Mouse (Mus musculus) adrenal gland, postnatal 25 days (tissue): ENCODE data around the gene Arfip2. TPM values are rescaled to one million over a fixed set of nuclear protein-coding genes. Genes with fewer than 3 reads are reported as not detected.
A peak's percentile ranks its signal among the peaks of the same experiment; 100 is the strongest.

ENCODE experiments used
- DNase-seq: peaks from one replicate; pipeline ENCODE4 v3.0.0; 2021; ENCODE audit warnings: mixed read lengths
- long read RNA-seq: library from polyadenylated mRNA; stranded (forward); transcript quantifications from one replicate; pipeline ENCODE4 v2.0.0, GENCODE M21; 2021
- total RNA-seq: library from RNA; stranded (reverse); gene quantifications from 2 replicates; pipeline ENCODE4 v1.2.3, GENCODE M21; 2021

Arfip2 gene
- 58.1 and 66.3 TPM in 2 replicates for total RNA-seq
- long read RNA-seq, full-length matches to known transcripts, result 37 of 68 reads
- long read RNA-seq, partial matches to known transcripts, result 6 of 68 reads
- long read RNA-seq, other reads (novel, unspliced or antisense), result 25 of 68 reads

DNA sequence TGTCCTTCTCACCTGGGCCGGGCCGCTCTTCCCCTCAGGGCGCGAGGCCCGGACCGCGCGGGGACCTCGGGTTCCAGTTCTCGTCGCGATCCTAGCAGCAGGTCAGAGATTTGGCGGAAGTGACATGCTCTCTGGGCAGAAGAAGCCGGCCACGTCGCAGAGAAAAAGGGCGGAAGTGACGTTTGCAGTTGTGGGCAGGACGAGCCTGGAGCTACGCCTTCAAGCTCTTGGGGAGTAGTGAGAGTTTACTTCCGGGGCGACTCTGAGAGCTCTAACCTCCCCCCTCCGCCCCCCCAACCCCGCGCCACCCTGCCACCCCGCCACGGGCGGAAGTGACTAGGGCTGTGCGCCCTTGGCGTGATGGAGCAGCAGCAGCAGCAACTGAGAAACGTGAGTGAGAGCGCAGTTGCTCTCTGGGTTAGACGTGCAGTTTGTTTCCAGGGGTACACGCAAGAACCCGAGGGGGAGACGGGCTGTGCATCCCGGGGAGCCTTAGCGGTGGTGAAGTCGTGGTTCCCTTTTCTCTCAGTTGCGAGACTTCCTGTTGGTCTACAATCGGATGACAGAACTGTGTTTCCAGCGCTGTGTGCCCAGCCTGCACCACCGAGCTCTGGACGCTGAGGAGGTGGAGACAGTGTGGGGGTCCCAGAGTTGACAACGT, at the start of gene Arfip2, which contains the start of gene Gm45799:
TSS of gene Arfip2 (minus strand) at position 184 of the 661 bp plus-strand sequence.
TSS of gene Gm45799 (plus strand) at position 320 of the 661 bp plus-strand sequence.
- peak; percentile 89 for DNase-seq

DNA sequence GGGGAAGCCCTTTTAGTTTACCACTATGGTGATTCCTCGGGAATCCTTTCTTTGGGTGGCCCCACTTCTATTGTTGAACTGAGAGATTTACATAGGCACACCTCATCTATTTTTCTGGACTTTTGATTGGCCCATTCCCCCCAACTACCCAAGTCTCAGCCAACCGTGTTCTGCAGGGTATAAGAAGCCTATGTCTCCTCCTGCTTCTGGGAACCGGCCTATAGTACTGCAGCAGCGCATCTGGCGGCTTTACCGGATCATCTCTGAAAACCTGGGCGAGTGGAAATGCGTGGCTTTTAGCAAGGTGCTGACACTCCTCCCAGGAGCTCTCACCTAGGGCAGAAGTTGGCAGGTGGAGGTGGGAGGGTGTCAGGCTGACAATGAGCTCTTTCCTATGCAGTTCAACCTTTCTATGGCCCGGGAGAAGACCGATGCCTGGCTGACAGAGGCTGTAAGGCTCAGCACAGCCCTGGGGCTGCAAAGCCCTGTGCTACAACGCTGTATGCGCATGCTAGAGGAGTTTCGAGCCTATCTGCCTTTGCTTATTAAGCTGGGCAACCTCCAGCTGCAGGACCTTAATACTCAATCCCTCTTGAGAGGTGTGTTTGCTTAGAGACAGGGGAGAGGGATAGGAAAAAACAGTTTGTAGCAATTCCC, 45.5 kb upstream of the Arfip2 start:
- no peak for DNase-seq

DNA sequence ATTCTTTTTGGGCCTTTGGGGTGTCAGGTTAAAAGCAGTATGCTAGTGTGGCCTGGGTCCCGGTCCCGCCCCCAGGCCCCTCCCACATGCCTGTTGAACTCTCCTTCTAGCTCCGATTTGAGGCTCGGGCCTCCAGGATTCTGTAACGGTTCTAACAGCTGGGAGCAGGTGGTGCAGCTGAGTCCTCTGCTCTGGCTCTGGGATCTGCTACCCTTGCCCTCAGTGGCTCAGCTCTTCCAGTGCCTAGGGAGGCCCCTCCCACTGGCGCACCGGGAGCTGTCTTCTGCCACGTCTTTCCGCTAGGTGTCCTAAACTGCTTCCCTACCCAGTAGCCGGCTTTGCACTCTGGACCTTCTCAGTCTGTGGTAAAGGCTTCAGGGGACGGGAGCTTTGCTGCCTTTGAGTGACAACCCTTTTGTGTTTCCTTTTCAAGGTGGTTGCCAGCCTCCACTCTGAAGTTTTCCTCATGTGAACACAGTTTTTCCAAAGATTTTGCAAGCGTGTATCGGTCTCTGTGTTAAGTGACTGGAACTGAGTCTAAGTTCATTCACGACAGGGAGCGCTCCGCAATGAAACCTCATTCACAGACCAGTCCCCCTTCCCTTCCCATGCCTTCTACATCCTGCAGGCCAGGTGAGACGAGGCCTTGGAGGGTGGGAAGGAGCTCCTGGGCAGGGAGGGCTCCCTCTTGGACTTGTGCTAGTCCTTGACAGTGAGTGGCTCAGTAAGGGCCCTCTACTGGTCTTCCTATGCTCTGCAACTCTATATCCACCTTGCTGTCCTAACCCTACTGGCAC, 10.6 kb upstream of the Arfip2 start, which contains the start of gene Dnhd1:
TSS of gene Dnhd1 (plus strand) at position 189 of the 797 bp plus-strand sequence.
- peak; percentile 77 for DNase-seq

DNA sequence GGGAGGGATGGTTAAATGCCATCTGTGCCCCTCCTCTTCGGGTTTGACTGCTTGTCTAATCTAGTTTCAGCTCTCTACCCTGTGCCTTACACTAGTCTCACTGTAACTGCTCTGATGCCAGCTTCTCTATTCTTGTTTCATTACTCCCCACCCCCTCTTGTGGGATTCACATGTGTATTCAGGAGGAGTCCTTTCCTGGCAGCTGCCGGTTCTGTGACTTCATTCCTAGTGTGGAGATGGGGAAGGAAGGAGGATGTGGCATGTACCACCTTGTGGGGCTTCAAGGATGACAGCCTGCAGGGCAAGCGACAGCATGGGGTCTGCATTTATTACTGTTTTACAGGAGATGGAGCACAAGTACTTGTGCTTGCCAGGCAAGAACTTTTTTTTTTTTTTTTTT, 1.7 kb upstream of the Arfip2 start:
- no peak for DNase-seq

DNA sequence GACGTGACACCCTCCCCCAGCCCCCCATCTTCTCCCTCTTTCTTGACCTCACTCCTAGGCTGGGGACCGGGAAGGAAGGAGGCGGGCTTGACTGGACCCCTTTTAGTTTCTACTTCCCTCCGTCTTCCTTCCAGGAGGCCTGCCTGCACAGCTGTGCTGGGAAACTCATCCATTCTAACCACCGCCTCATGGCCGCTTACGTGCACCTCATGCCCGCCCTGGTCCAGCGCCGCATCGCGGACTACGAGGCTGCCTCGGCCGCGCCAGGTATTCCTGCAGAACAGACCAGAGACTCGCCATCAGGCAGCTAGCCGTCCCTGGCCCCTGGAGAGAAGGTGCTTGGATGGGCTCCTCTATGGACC, 659 bp upstream of the Arfip2 start:
- peak; percentile 32 for DNase-seq

DNA sequence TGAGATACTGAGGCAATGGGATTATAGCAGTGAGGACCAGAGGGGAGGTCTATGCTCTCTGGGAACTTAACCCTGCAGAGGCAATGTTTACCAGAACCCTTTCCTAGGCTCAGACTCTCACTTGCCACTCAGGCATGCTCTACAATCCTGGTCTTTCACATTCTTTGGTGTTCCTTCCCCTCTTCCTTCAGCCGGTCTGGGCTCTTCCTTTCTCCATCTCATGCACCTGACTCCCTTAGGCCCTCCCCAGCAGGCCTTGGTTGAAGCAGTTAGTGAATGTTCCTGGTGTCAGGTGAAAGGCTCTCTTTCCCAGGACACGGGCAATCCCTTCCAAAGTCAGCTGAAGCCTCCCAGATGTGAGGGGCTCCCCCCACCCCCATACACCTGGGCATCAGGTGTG, 460 bp downstream of the Arfip2 start, which contains the start of gene Timm10b:
TSS of gene Timm10b (plus strand) at position 301 of the 400 bp plus-strand sequence.
- DNase-seq, result no peak

DNA sequence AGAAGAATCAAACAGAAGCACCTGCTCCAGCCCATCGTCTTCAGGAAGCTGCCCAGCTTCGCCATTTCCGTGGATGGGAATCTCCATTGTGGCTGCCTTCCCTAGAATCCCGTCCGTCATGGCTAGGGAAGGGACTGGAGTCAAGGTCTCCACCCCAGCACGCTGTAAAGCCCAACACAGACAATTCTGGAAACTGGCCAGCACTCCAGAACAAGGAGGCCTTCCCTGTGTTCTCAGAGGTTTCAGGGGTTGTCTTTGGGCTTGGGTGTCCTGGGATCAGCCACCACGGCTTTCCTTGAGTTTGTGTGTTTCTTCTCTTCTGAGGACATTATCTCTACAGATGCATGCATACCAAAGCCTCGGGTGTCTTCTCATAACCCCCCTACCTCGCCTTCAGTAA, 912 bp downstream of the Arfip2 start:
- DNase-seq, result no peak

DNA sequence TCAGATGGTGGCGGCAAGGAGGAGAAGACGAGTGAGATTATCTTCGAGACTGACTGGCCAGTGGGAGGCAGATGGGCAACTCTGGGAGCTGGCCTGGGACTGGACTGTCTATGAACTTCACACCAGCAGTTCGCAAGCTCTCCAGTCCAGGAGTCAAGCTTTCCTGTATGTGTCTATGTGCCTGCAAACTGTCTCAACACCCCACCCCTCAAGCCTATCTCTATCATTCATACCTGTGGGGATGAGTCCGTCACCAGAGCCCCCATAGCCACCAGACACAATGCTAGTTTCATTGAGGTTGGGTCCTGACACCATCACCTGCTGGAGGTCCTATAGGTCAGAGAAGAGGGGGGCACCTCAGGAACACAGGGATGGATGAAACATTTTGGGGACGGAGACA, 1.4 kb downstream of the Arfip2 start:
- DNase-seq, result no peak

DNA sequence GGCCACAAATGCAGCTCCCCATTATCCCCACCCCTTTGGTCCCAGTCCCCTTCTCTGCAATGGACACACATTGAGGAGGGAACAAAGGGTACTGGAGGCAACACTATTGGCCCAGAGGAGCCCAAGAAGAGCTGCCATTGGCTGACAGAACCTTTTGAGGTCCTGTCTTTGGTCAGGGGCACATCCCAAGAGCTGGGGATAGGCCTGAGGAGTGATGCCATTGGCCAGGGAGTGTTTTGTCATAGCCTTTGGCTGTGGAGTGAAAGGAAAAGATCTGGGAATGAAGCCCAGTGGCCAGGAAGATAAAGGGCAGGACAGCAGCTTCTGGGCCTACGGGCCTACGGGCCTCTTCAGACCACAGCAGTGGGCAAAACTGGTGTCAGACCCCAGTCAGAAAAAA, 4.5 kb downstream of the Arfip2 start:
- no peak for DNase-seq

DNA sequence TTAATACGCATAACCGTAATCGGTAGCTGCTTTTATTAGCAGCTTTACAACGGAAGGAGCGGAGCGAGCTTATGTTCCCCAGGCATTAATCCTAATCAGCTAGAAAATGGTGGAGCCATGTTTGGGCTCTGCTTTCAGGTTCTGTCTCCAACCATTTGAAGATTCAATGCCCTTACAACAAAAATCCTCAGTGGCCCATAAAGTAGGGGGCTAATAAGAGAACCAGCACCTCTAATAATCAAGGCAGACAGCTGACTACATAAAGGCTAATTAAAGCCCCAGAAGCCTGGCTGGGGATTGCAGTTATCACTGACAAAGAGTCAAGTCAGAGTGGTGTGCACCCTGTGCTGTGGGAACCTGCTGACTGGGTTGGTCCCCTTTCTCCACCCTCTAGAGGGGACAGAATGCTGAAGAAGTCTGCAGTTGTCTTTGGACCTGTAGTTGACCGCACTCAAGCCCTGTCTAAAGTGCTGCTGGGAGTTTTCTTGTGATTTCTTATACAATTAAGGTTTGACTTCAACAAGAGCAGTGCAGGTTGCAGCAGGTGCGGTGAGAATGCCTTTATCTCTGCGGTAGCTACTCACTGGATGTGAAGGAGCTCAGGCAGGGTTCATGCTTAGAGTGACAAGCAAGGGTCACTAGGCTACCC, 5.8 kb downstream of the Arfip2 start:
- DNase-seq, result no peak

DNA sequence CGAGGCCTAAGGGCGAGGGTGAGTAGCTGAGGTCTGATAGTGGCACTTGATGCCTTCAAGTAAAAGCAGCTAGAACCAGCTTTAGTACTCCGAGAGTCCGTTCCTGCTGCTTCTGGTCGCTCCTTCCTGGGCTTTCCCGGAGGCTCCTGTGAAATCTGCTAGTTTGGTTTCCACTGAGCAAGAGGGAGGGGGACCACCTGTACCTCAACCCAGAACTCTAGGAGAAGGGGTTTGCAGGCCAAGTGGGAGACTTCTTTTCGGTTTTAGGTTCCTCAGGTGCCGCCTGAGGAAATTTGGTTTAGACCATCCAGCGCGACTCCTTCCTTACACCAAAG, 6.4 kb downstream of the Arfip2 start:
- no peak for DNase-seq

DNA sequence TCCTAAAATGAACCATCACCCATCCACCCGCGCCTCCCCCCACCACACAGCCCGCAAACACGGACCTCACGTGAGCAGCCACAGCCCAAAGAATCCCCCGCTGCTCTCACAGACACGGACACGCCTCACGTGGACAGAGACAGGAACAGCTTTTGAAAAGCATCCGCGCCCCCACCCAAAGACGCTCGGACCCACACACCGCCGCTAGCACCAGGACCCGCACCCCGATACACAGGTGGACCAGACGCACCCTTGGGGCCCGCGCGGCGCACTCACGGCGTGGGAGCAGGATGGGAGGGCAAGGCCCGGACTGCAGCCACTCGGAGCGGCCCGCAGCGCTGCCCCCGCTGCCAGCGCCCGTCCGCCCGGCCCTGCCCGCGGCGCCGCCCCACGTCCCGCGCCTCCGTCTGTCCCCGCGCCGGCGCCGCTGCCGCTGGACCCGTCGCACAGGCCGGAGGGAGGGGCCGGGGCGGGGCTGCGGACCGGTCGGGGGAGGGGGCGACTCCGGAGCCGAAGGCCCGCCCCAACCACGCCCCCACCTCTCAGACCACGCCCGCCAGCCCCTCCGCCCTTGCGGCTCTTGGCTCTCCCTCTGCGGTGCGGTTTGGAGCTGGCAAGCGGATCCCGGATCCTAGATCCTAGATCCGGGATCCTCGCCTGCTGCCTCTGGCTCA, 7.0 kb downstream of the Arfip2 start, which contains the start of gene Trim3:
TSS of gene Trim3 (minus strand) at position 445 of the 674 bp plus-strand sequence.
- peak; percentile 98 for DNase-seq

DNA sequence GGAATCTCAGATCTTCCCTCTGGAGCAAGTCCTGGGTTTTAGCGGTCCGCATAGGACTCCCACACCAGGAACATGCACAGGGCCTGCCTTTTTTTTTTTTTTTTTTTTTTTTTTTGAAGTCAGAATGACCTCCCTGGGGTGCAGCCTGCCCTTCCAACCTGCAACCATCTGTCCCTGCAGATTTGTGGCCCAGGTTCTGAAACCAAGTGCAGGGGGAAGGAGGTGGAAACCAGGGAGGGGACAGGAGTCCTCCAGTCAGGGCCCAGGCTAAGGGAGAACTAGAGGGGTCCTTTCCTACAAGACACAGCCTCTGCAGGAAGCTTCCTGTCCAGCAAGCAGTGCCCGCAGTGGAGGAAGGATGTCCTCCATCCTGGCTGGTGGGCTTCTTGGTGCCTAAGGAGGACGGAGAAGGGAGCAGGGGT, 7.7 kb downstream of the Arfip2 start:
- no peak for DNase-seq

DNA sequence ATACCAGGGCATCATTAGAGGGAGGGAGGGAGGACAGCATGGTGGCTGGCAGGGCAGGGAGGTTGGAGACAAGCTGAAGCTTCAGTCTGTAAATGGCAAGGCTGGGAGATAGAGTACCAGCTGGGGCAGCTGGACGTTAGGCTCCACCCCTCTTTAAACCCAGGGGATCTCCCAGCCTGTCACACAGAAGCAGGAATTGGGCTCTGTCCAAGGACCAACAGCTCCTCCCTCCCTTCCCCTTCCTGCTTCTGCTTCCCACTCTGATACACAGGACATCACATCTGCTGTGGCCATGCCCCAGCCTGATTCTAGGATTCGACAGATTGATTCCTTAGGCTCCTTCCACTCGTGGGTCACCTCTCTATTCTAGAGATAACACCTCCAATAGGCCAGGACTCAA, 11.6 kb downstream of the Arfip2 start:
- peak; percentile 44 for DNase-seq

DNA sequence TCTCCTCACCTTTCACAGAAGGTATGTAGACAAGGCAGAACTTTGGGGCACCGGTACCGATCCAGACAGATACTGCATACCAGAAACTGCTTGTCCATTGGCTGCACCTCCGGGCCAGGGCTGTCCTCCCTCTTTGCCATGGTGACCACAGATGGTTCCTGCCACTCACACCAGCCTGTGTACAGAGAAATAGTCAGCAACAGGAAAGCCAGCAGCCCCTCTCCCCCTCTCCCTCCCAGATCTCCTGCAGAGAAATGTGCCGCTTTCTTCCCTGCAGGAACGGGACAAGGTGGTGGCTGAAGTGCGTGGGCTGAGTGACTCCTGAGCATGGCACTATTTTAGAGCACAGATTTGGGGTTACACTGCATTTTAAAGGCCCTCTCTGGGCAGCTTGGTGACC, 14.8 kb downstream of the Arfip2 start:
- DNase-seq, result no peak

DNA sequence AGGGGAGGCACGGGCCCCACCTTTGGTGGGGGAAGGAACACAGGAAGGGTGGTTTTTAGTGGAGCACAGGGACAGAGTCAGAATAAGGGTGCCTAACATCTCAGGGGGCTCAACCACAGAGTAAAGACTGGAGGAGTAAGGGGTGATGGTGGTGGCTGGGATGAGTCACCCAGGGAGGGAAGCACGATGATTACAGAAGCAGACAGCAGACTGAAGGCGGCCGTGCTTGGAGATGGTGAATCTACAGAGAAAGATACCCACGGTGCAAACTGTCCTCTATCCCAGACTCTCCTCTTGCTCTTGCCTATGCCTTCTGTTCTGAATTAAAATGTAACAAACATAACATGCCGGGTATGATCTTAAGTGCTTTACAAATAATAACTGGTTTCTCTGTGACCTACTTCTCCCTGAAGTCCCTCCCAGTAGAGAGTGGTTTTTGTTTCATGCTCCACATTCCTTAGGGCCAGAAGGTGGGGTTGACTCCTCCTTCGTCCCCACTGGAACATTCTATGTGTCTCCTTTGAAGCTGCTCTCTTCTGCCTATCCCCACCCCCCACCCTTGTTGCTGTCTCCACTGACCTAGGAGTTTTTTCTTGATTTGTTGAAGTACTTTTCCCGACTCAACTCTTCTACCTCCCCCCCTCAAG, 18.4 kb downstream of the Arfip2 start:
- no peak for DNase-seq

DNA sequence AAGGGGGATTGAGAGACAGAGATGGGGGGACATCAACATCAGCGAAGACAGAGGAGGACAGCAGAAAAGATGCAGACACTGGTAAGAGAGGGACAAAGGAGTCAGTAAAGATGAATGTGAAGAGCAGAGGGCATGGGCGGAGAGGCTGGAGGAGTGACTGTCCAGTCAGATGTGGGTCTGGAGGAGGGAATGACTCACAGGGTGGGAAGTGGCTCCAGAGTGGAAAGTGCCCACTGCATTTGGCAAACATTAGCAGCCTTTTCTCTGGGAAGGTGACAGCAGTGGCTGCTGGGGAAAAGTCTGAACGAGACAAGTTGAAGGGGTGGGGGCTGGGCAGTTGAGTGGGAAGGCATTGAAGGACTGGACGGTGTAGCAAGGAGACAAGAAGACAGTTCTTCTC, 19.2 kb downstream of the Arfip2 start:
- DNase-seq, result no peak

DNA sequence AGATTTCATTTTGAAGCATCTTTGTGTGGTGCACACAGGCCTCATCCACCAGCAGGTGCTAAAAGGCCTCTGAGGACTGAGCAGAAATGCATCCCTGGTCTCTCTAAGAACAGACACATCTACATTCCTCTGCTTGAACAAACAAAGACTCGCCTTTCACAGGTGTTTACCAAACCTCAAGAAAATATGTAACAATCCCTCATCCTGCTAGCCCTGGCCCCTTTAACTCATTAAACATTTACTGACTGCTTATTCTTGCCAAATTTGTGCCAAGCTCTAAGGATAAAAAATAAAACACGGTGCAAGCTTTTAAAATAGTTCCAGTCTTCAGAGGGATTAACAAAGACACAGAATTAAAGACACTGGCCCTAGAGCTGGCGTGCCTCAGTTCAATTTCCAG, 20.5 kb downstream of the Arfip2 start:
- DNase-seq, result no peak

DNA sequence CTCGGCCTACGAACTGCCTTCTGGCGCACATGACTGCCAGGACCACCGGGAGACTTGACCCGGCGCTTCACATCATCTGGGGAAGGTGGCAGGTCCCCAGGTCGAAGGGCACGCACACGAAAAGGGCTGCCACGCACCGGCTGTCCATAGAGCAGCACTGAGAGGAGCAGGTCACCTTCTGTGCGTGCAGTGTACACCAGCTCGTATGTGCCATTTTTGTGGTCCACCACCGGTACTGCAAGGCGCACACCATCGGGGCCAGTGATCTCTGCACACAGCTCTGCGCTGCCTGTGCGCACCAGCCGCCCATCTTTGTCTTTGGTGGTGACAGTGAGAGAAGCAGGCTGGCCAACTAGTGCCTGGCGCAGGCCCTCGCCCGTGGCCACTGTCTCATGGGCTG, 22.4 kb downstream of the Arfip2 start:
- DNase-seq, result no peak

DNA sequence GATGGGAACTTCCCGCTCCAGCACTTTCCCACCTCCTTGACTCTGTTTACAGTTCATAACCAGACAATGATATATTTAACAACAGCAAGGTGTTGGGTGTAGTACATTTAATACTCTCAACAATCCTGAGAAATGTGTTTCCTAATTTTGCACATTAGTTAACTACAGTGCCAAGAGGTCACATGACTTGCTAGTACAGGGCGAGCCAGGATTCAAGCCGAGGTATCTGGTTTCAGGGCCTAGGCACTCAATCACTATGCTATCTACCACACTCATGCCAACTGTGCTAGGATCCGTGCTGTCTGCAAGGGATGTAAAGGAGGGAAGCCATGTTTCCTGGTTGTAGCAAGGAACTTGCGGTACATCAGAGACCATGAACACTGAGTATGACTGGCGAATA, 23.7 kb downstream of the Arfip2 start:
- DNase-seq, result no peak

DNA sequence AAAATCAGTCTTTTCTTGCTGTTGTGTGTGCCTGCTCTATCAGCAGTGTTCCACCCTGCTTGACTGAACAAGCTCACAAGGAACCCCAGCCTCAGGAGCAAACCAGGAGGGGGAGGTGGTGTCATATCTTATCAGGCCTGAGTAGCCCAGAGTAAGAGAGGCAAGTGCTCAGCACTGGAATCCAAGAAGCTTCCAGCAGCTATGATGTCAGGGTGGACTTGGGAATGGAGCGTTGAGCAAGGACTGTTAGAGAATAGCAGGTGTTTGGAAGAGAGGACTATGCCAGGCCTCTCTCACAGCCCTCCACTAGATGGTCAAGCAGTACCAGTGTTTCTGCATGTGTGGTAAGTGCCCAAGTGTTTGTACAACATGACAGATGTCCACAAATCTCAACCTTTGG, 24.5 kb downstream of the Arfip2 start:
- DNase-seq, result no peak
